Mouse (Mus musculus) thymus, postnatal 0 days (tissue): ENCODE data around the gene Cdc42bpg. TPM values are rescaled to one million over a fixed set of nuclear protein-coding genes. Genes with fewer than 3 reads are reported as not detected.

Experiments
- DNase-seq: peaks from one replicate; pipeline ENCODE4 v3.0.0-alpha.2; 2015; ENCODE audit warnings: low spot score
- microRNA counts: library from miRNA; unstranded; fragments of <30 nt; microRNA quantifications from one replicate; lab custom pipeline; 2015
- microRNA-seq: library from miRNA; unstranded; fragments of <30 nt; microRNA quantifications from one replicate; pipeline ENCODE4, GENCODE M21; 2016; ENCODE audit warnings: borderline number of aligned reads
- polyA plus RNA-seq: library from polyadenylated mRNA; unstranded; fragments of >200 nt; fragmentation: Nextera tagmentation; extraction: Ambion mirVana; gene quantifications from 2 replicates; pipeline ENCODE4 v1.2.1, GENCODE M21; 2015

Gene Cdc42bpg
- polyA plus RNA-seq, 1 experiment from 2014 or later, result 0.52 TPM

DNA sequence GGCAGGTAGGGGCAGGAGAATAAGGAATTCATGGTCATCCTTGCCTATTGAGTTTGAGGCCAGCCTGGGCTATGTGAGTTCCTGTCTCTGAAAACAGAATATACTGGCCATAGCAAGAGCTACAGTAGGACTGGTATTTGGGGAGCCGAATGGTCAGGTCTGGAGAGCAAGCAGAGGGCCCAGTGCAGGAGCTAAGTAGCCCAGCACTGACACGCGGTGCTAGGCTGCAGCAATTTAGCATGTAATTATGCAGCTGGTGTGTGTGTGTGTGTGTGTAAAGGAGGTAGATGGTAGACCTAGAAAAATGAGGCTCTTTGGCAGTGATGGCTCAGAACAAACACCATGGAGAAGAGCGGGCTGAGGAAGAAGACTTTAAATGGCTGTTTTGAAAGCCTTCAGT is 41.4 kb downstream of the Cdc42bpg start:
- DNase-seq, result no peak

DNA sequence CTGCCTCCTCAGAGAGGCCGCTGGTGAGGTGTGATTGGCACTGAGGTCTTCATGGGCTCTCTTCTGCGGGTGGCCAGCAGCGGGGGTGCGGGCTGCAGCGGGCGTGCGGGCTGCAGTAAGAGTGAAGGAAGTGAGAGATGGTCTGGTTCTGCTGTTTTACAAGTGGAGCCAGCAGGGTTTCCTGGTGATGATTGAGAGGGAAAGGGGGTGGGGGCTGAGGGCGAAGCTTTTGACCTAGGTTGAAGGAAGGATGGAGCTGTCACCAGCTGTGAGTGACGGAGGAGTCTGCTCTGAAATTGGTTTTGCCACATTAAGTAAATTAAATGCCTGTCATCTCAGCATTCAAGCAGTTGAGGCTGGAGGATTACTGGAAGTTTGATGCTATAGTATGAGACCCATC is 42.5 kb downstream of the Cdc42bpg start:
- DNase-seq, result no peak

- DNase-seq, result no peak
These were observed 43.1 kb downstream of the Cdc42bpg start for GRCm38 (mm10) chr19:6349215-6349983.

GRCm38 (mm10) chr19:6351431-6352106 is 45.3 kb downstream of the Cdc42bpg start:
- DNase-seq, result no peak

GRCm38 (mm10) chr19:6352107-6352505 is 45.9 kb downstream of the Cdc42bpg start:
- no peak for DNase-seq

GRCm38 (mm10) chr19:6354030-6354429 is 47.8 kb downstream of the Cdc42bpg start:
- no peak for DNase-seq

DNA sequence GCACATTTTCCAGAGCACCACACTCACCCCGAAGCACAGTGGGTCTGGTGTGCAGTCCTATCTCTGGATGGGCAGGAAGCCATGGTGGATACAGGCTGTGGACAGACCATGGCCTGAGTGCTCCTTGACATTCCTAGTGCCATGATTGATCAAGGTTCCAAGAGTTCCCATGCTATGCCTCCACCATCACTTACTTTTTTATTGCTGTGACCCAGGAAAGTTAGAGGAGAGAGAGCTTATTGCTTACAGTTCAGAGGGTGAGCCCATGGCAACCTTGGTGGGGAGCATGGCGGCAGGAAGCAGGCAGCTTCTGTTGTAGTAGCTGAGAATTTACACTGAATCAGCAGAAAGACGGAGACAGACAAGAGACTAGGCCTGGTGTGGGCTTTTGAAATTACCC is 55.0 kb downstream of the Cdc42bpg start:
- DNase-seq, result no peak

GRCm38 (mm10) chr19:6363091-6363410 is 56.8 kb downstream of the Cdc42bpg start:
- no peak for DNase-seq

- DNase-seq, result peak; percentile 100
These were observed 57.4 kb downstream of the Cdc42bpg start, which contains the start of gene Sf1 for GRCm38 (mm10) chr19:6363411-6364240. Sf1 (plus strand) TSS chr19:6363690.

DNA sequence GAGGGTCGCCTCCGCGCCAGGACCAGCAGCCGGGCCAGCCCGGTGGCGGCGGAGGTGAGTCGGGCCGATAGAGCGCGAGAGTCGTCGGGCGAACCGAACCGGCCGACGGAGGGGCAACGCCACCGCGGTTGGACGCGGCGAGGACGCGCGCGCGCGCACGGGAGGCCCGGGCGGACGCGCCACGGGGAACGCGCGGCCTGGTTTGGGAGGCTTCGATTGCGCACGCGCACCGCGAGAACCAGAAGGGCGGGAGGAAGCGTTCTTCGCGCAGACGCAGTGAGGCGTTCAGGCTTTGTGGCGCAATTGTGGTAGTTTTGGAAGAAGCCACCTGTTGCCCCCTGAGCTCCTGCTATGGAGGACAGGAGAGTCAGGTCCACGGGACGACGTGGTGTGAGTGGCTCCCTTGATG is 58.1 kb downstream of the Cdc42bpg start:
- peak; percentile 94 for DNase-seq

- DNase-seq, result no peak
These were observed 58.6 kb downstream of the Cdc42bpg start for GRCm38 (mm10) chr19:6364842-6365241.

GRCm38 (mm10) chr19:6370175-6370574 is 63.9 kb downstream of the Cdc42bpg start:
- DNase-seq, result no peak

GRCm38 (mm10) chr19:6372433-6372832 is 66.2 kb downstream of the Cdc42bpg start:
- DNase-seq, result no peak

- peak; percentile 81 for DNase-seq
These were observed 67.5 kb downstream of the Cdc42bpg start for GRCm38 (mm10) chr19:6373539-6374400.

DNA sequence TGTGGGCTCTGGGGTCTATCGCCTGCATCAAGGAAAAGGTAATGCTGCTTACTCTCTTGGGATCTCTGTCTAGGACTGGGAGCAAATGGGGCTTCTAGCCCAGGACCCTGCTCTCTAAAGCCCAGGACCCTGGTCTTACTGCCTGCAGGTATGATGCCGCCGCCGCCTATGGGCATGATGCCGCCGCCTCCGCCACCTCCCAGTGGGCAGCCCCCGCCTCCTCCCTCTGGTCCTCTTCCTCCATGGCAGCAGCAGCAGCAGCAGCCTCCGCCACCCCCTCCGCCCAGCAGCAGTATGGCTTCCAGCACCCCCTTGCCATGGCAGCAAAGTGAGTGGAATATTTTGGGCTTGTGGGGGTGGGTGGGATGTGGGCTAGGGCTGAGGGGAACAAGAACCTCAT is 68.3 kb downstream of the Cdc42bpg start:
- no peak for DNase-seq

MicroRNA genes within 50 kb of the gene (microRNA counts, 519-probe panel; counts per million panel counts)
- 473 counts per million, percentile 71 among the panel's probes with 10 or more counts for microRNA mmu-miR-192 (lab: Ali Mortazavi, UCI)

Small RNA genes lying within 50 kb of the gene (microRNA-seq; reads per million reads assigned to microRNA genes)
- 217 reads per million, percentile 54 among the genes with 10 or more reads in this experiment for gene Mir192
- gene Mir194-2, result 131 reads per million, percentile 50 among the genes with 10 or more reads in this experiment
- not detected for gene Mir6989

Other genes starting within 250 kb of the Cdc42bpg start
- gene Mrpl49, start 248.7 kb upstream of the Cdc42bpg start, polyA plus RNA-seq, result 65.2 and 71.4 TPM in 2 replicates
- gene Fau, start 248.6 kb upstream of the Cdc42bpg start, polyA plus RNA-seq, result 1,297 and 1,312 TPM in 2 replicates
- gene Znhit2, start 245.3 kb upstream of the Cdc42bpg start, polyA plus RNA-seq, result 48.3 and 55.4 TPM in 2 replicates
- 10.1 and 10.3 TPM in 2 replicates for gene Tm7sf2, start 238.1 kb upstream of the Cdc42bpg start, polyA plus RNA-seq
- 69.3 and 77.1 TPM in 2 replicates for gene Vps51, start 229.2 kb upstream of the Cdc42bpg start, polyA plus RNA-seq
- 0.44 TPM in 1 of 2 replicates, not detected in the other for gene Tmem262, start 226.4 kb upstream of the Cdc42bpg start, polyA plus RNA-seq
- gene Gm28374, start 224.2 kb upstream of the Cdc42bpg start, polyA plus RNA-seq, result 0.68 and 1.4 TPM in 2 replicates
- gene Zfpl1, start 221.5 kb upstream of the Cdc42bpg start, polyA plus RNA-seq, result 52.1 and 55.3 TPM in 2 replicates
- gene Cdca5, start 221.5 kb upstream of the Cdc42bpg start, polyA plus RNA-seq, result 53.2 and 53.6 TPM in 2 replicates
- 0.27 TPM in 1 of 2 replicates, not detected in the other for gene AC131692.1, start 212.0 kb upstream of the Cdc42bpg start, polyA plus RNA-seq
- gene Naaladl1, start 200.7 kb upstream of the Cdc42bpg start, polyA plus RNA-seq, result 0.06 and 0.10 TPM in 2 replicates
- gene Sac3d1, start 187.8 kb upstream of the Cdc42bpg start, polyA plus RNA-seq, result 46.4 and 48.5 TPM in 2 replicates
- gene Snx15, start 178.2 kb upstream of the Cdc42bpg start, polyA plus RNA-seq, result 31.2 and 34.8 TPM in 2 replicates
- gene Batf2, start 165.5 kb upstream of the Cdc42bpg start, polyA plus RNA-seq, result 0.48 and 0.57 TPM in 2 replicates
- gene Arl2, start 164.9 kb upstream of the Cdc42bpg start, polyA plus RNA-seq, result 57.2 and 57.4 TPM in 2 replicates
- gene Majin, start 122.1 kb upstream of the Cdc42bpg start, polyA plus RNA-seq, result 0.47 and 0.50 TPM in 2 replicates
- gene Gpha2, start 80.1 kb upstream of the Cdc42bpg start, polyA plus RNA-seq, result 3.6 and 4.0 TPM in 2 replicates
- 8.9 TPM in 2 replicates for gene Ppp2r5b, start 70.6 kb upstream of the Cdc42bpg start, polyA plus RNA-seq
- 5.6 and 6.5 TPM in 2 replicates for gene Atg2a, start 64.8 kb upstream of the Cdc42bpg start, polyA plus RNA-seq
- gene Ehd1, start 29.7 kb upstream of the Cdc42bpg start, polyA plus RNA-seq, result 29.5 and 29.9 TPM in 2 replicates
- gene Men1, start 28.5 kb downstream of the Cdc42bpg start, polyA plus RNA-seq, result 54.0 and 54.2 TPM in 2 replicates
- gene Map4k2, start 34.7 kb downstream of the Cdc42bpg start, polyA plus RNA-seq, result 49.6 and 57.3 TPM in 2 replicates
- gene Sf1, start 57.2 kb downstream of the Cdc42bpg start, polyA plus RNA-seq, result 104 and 126 TPM in 2 replicates
- gene Pygm, start 77.9 kb downstream of the Cdc42bpg start, polyA plus RNA-seq, result 4.2 and 6.3 TPM in 2 replicates
- gene Rasgrp2, start 92.9 kb downstream of the Cdc42bpg start, polyA plus RNA-seq, result 195 and 206 TPM in 2 replicates
- gene Nrxn2, start 112.3 kb downstream of the Cdc42bpg start, polyA plus RNA-seq, result 0.10 and 0.24 TPM in 2 replicates
- gene Slc22a12, start 236.6 kb downstream of the Cdc42bpg start, polyA plus RNA-seq, result not detected in 2 replicates